Mouse (Mus musculus): Measurements from ENCODE around the gene Bmp8b.

The Bmp8b gene

GRCm38 (mm10) chr4:123104651-123105450 is at the start of gene Bmp8b:
Gene Bmp8b (plus strand): TSS chr4:123105165.
- no peak for DNase-seq

DNA sequence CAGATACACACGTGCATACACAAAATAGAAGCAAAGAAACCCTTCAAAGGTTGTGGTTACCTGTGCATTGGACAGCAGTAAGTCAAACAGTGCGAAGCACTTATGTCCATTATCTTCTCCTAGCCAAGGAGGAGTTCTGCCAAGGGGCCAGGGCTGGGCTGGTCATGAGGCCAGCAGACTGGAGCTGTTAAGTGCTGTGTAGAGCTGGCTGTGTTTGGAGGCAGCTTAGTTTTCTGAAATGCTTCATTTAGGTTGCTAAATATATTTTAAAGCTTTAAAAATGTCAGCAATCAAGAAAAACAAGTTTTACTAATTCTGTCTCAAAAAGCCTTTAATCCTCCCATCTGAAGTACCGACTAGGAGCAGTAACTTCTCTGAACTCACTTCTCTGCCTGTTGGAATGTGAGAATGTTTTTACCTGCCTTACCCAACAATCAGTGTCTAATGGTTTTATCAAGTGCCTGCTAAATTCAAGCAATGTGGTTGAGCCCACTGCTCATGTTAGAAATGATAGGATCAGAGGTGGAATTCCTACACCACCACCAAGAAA is 48.3 kb upstream of the Bmp8b start:
- no peak for DNase-seq

DNA sequence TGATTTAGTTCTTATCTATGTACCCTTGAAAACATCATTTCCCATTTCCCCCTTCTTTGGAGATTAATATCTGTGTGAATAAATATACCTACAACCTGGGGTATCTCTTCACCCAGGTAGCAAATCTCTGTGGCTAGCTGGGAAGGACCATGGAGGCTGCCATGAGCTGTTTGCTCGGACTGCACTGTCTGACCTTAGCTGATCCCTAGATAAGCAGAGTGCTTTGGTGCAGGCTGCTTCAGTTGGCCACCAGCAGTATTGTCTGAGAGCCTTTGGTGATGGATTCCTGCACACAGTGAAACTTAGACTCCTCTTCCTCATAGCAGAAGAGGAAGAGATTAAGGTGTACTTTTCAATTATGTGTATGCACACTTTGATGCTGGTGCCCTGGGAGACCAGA is 47.0 kb upstream of the Bmp8b start:
- no peak for DNase-seq

DNA sequence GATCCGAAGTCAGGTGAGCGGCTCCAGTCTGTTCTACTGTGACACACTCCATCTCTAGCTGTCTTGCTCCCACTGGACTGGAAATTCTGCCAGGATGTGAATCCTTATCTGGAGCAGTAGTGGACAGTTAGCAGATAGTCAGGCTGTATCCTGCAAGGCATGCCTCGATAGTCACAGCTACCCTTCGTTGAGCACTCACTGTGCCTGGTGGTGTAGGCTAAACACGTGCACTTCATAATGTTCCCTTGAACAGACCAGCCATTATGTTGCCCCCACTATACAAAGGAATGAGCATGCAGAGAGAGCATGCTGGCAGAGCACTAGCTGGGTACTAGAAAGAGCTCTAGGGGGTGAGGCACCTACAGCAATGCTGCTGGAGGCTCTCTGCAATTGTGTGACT is 43.2 kb upstream of the Bmp8b start:
- no peak for DNase-seq

DNA sequence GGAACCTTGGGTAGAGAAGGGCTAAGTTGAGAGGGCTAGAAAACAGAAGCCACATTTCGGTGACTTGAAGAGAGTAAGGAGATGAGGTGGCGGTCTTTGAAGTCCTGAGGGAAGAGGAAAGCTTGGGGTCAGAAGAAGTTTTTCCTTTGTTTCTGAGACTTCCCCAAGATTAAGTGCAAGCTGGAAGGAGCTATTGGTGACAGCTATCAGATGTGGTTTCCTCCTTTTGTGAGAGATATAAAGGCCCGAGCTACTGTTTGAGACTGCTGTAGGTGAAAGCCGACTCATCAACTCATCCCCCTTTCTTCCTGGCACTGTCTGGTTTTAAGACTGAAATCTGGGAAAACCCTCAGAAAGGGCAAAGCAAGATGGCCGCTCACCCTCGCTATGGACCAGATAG is 36.3 kb upstream of the Bmp8b start:
- no peak for DNase-seq

- DNase-seq: peak; percentile 15
Observed at GRCm38 (mm10) chr4:123071266-123071966, 33.5 kb upstream of the Bmp8b start.

- no peak for DNase-seq
Observed at GRCm38 (mm10) chr4:123076928-123077327, 28.0 kb upstream of the Bmp8b start.

GRCm38 (mm10) chr4:123078231-123078630 is 26.7 kb upstream of the Bmp8b start:
- DNase-seq: no peak

GRCm38 (mm10) chr4:123080791-123081190 is 24.2 kb upstream of the Bmp8b start:
- DNase-seq: peak; percentile 16

DNA sequence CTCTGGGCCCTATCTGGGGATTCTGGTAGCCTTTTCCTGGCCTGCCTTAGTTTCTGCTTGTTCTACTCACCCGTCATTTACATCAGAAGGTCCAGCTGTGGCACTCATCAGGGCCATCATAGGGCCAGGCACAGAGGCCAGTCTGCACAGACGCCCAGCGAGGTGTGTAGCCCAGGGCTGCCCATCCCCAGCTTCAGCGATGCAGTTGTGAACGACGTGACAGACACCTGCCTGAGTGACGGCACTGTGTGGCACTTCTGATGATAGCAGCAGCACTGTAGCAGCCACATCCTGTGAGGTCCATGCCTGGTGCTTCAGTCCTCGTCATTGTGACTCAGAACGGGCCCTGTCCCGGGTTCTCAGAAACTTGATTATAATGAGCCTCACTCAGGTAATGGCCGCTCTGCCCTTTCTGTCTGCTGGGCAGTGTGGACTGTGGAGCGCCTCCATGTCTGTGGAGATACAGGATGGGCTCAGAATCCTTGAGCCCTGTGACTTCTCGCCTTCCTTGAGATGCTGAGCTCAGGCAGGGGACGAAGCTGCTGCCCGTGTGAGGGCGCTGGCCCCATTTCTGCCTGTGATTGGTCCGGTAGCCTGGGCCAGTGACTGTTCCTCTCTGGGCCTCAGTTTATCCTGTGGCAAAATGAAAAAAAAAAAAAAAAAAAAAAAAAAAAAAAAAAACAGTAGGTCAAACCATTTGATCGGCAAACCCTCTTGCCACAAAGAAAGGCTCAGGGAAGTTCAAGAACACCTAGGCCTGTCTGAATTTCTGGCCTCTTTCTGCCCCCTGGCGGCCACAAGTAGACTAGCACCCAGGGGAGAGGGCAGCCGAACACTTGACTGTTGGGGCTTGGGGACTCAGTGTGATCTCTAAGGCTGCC is 22.4 kb upstream of the Bmp8b start:
- peak; percentile 58 for DNase-seq

DNA sequence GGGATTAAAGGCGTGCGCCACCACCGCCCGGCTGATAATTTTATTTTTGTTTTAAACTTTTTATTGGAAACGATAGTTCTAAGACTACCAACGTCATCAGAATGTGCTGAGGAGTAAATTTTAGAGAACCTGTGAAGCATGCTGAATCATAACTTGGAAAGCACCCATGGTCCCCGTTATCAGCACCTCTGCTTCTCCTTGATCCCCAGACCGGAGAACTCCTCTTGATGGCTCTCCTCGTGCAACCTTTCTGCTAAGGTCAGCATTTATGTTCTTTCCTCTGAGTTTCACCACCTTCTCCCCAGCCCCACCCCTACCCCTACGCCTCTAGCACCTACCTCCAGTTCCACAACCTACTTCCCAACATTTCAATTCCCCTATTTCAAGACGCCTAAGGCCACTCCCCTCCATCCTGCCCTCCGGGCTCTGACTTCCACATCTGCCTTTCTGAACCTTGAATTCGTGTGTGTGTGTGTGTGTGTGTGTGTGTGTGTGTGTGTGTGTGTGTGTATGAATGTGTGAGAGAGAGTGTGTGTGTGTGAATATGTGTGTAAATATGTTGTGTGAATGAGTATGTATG is 21.6 kb upstream of the Bmp8b start:
- no peak for DNase-seq

DNA sequence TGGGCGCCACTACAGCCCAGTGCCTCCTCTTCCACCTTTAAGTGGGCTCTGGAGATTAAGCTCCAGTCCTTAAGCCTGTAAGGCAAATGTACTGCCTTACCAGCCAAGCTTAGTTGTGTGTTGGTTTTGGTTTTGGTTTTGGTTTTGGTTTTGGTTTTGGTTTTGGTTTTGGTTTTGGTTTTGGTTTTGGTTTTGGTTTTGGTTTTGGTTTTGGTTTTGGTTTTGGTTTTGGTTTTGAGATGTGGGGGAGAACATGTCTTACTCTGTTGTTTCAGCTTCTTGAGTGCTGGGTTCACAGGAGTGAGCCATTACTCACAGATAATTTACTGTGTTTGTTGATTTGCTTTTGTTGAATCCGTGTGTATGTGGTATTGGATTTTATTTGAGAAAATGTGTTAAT is 19.7 kb upstream of the Bmp8b start:
- no peak for DNase-seq

GRCm38 (mm10) chr4:123086381-123086780 is 18.6 kb upstream of the Bmp8b start:
- no peak for DNase-seq

DNA sequence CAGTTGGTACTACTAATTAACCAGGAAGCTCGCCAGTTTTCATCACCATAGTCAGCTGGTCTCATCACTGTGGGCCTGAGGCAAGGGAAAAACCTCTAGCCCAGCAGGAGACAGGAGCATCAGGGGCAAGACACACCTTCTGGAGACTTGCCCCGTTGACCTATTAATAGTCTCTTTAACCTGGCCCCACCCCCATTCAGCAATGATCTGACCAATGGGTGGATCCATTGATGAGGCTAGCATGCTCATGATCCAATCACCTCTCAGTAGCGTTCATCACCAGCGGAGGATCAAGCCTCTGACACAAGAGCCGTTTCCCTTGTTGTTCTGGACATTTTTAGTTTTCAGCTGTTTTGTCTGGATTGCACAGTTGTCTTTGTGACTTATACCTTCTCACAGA is 12.3 kb upstream of the Bmp8b start:
- no peak for DNase-seq

- DNase-seq: no peak
Observed at GRCm38 (mm10) chr4:123093064-123093776, 11.7 kb upstream of the Bmp8b start.

- DNase-seq: no peak
Observed at GRCm38 (mm10) chr4:123093869-123094268, 11.1 kb upstream of the Bmp8b start.

- DNase-seq: no peak
Observed at GRCm38 (mm10) chr4:123105451-123105790, 456 bp downstream of the Bmp8b start.

DNA sequence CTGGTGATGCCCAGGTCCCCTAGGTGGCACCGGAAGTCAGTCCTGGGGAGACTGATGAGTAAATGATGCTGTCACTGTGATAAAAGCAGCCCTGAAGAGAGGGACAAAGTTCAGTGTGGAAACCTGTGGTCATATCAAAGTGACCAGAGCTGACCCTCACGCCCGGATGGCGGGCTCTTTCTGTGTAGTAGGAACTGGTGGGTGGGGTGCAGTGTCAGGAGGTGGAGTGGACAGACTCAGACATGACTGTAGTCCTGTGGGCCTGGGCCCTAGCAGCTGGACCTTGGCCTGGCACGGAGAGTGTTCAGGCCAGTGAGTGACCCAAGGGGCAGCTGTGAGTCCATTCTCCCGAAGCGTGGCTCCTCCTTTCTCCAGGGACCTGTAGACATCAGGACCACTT is 964 bp downstream of the Bmp8b start:
- DNase-seq: peak; percentile 17

- no peak for DNase-seq
Observed at GRCm38 (mm10) chr4:123106864-123107263, 1.9 kb downstream of the Bmp8b start.

GRCm38 (mm10) chr4:123108056-123108455 is 3.1 kb downstream of the Bmp8b start:
- no peak for DNase-seq

GRCm38 (mm10) chr4:123110751-123111150 is 5.8 kb downstream of the Bmp8b start:
- no peak for DNase-seq

All from kidney, adult 9 months (tissue).